Mouse (Mus musculus): Measurements from ENCODE around the gene Mpg. TPM values are rescaled to one million over a fixed set of nuclear protein-coding genes. Genes with fewer than 3 reads are reported as not detected.
A peak's percentile ranks its signal among the peaks of the same experiment; 100 is the strongest.

Gene Mpg
- total and polyA plus RNA-seq, 3 experiments: 39.1 to 40.3 (median 39.6) TPM

DNA sequence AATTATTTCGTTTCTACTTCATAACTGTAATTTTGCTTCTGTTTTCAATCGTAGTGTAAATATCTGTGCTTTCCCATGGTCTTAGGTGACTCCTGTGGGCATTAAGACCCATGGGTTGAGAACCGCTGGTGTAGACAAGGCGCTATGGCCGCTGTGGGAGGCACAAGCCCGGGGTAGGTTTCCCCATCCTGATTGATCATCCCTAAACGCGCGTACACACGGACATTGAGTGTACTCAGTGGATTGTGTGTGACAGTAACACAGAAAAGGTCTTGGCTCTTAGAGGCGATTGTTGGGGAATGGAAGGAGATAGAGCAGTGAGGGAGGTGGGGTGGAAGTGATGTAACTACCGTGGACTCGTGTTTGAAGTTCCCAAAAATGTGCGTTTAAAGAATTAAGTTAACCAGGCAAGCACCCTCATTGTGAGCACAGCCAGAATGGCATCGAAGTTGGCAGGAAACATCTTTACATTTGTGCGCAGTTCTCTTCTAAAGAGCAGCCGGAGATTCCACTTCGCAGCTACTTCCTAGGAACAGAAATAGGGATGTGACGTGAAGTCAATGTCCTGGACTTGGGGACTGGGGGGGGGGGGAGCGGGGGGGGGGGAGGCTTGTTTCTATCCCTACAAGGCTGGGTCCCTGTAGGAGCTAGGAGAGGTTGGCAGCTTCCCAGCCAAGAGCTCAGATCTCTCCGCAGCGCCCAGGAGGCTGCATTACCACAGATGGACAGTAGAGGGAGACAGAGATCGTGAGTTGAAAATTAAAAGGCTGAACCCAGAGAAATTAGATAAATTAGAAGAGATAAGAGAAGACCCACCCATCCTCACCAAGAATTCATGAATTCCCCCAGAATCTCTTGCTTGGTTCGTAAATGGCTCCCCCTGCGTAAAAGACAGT lies 44.1 kb upstream of the Mpg start:
- H3K4me2 ChIP-seq (ENCODE audit: insufficient read depth, low read depth, poor library complexity, severe bottlenecking): no peak overlapping the region
- dilution Hi-C loops (cut with MboI; ENCODE audit: extremely low pct_ligation_motif_present, extremely low pct_unique_long_range_greater_than_20kb, low sequenced_read_pairs) (no loop called here), in situ Hi-C loops (cut with MboI; ENCODE audit: low pct_ligation_motif_present, low pct_unique_long_range_greater_than_20kb, low sequenced_read_pairs) (loop anchor here (10.0 kb wide), 2 partner anchors 53 to 123 kb away; partner anchors contain the start of gene Hbq1a)
- peak; percentile 80 for DNase-seq (ENCODE audit: extremely low read depth)
- no peaks in the 10 kb centered on the region for H3K36me3 ChIP-seq (replicated peaks in 1 of 2; ENCODE audit: control insufficient read depth in 1 of 2, insufficient read depth in 1 of 2, low read length in 1 of 2)
- no peaks in the 10 kb centered on the region for H3K79me2 ChIP-seq (replicated peaks; ENCODE audit: control insufficient read depth, extremely low read depth, insufficient read depth, poor library complexity, severe bottlenecking)
- H3K9ac ChIP-seq (ENCODE audit: insufficient read depth, low read depth): no peak overlapping the region
- peaks cover 0 to 3% of the 10 kb centered on the region in 2 experiments; a peak in 2 of 4 replicates for H3K4me1 ChIP-seq (ENCODE audit: control insufficient read depth in 1 of 2, insufficient read depth in 2 of 2)
- H3K4me3 ChIP-seq (replicated peaks in 1 of 3; ENCODE audit: low read depth in 2 of 3, low read length in 2 of 3, poor library complexity in 1 of 3): no peak overlapping the region
- peaks cover 8% of the 10 kb centered on the region for H3K9me3 ChIP-seq (replicated peaks; ENCODE audit: low read length)
- TF ChIP-seq MXI1 (IDR thresholded peaks at IDR 0.05; ENCODE audit: low read depth, low read length) (no peak), SMC3 (IDR thresholded peaks at IDR 0.05; ENCODE audit: low read depth, low read length) (peak; percentile 91), GABPA (IDR thresholded peaks at IDR 0.05; ENCODE audit: insufficient replicate concordance, low read depth, low read length) (no peak), CTCF (conservative IDR thresholded peaks at IDR 0.05 in 1 of 2, IDR thresholded peaks at IDR 0.05 in 1 of 2; ENCODE audit: low read depth in 2 of 2, low read length in 2 of 2) (peak; percentile 95 to 98), ZC3H11A (IDR thresholded peaks at IDR 0.05; ENCODE audit: low read depth, low read length) (peak; percentile 77)
- no peaks in the 10 kb centered on the region for H3K27me3 ChIP-seq (replicated peaks)
- H3K27ac ChIP-seq (ENCODE audit: insufficient read depth, low read depth): no peak overlapping the region

DNA sequence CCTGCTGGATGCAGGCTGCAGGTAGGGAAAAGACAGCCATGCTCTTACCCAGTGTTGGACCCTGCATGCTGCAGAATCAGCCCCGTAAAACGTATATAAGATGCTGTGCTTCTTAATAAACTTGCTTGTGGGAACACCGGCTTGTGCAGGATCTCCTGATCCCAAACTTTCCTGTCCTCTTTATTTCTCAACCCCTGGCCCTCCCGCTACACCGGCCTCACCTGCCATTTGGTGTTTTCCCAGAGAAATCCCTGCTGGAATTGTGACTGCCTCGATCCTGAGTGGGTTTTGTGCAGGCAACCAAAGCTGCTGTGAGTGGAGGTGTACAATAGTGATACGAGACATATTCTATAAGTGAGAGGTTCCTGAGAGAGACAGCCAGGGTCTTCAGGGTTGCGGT lies 41.8 kb upstream of the Mpg start:
- Histone ChIP-seq H3K9ac (ENCODE audit: insufficient read depth, low read depth) (no peak overlapping the region), H3K36me3 (replicated peaks in 1 of 2; ENCODE audit: control insufficient read depth in 1 of 2, insufficient read depth in 1 of 2, low read length in 1 of 2) (peaks cover 0 to 9% of the 10 kb centered on the region in 2 experiments), H3K79me2 (replicated peaks; ENCODE audit: control insufficient read depth, extremely low read depth, insufficient read depth, poor library complexity, severe bottlenecking) (no peaks in the 10 kb centered on the region), H3K4me1 (ENCODE audit: control insufficient read depth in 1 of 2, insufficient read depth in 2 of 2) (peaks cover 0 to 5% of the 10 kb centered on the region in 2 experiments; a peak in 2 of 4 replicates), H3K4me3 (replicated peaks in 1 of 3; ENCODE audit: low read depth in 2 of 3, low read length in 2 of 3, poor library complexity in 1 of 3) (no peak overlapping the region), H3K4me2 (ENCODE audit: insufficient read depth, low read depth, poor library complexity, severe bottlenecking) (no peak overlapping the region), H3K9me3 (replicated peaks; ENCODE audit: low read length) (peaks cover 4% of the 10 kb centered on the region), H3K27ac (ENCODE audit: insufficient read depth, low read depth) (no peak overlapping the region), H3K27me3 (replicated peaks) (no peaks in the 10 kb centered on the region)
- TF ChIP-seq MEF2A (IDR thresholded peaks at IDR 0.05; ENCODE audit: borderline replicate concordance, low read depth, low read length) (no peak), BHLHE40 (IDR thresholded peaks at IDR 0.05; ENCODE audit: low read depth, low read length) (no peak), HCFC1 (IDR thresholded peaks at IDR 0.05; ENCODE audit: low read depth, low read length) (no peak), TBP (conservative IDR thresholded peaks at IDR 0.05; ENCODE audit: low read depth, low read length) (no peak), USF1 (IDR thresholded peaks at IDR 0.05; ENCODE audit: low read depth, low read length) (no peak), ZMIZ1 (IDR thresholded peaks at IDR 0.05; ENCODE audit: low read depth, low read length) (no peak), IRF4 (IDR thresholded peaks at IDR 0.05; ENCODE audit: low read depth, low read length) (no peak), ELF1 (IDR thresholded peaks at IDR 0.05; ENCODE audit: low read depth, low read length) (no peak), ZNF384 (IDR thresholded peaks at IDR 0.05; ENCODE audit: low read depth, low read length) (no peak), NRF1 (IDR thresholded peaks at IDR 0.05; ENCODE audit: low read depth, low read length) (no peak), MYC (IDR thresholded peaks at IDR 0.05; ENCODE audit: low read depth, low read length) (no peak), MAZ (IDR thresholded peaks at IDR 0.05; ENCODE audit: low read depth, low read length) (no peak), MXI1 (IDR thresholded peaks at IDR 0.05; ENCODE audit: low read depth, low read length) (no peak), MAX (IDR thresholded peaks at IDR 0.05; ENCODE audit: low read length) (no peak), CHD2 (IDR thresholded peaks at IDR 0.05; ENCODE audit: low read length) (no peak), E2F4 (IDR thresholded peaks at IDR 0.05; ENCODE audit: insufficient replicate concordance, low read depth, low read length) (no peak), EP300 (IDR thresholded peaks at IDR 0.05; ENCODE audit: low read length) (no peak), POLR2A (IDR thresholded peaks at IDR 0.05; ENCODE audit: low read depth, low read length) (no peak), POLR2AphosphoS2 (IDR thresholded peaks at IDR 0.05; ENCODE audit: low read depth, low read length) (no peak), ZKSCAN1 (IDR thresholded peaks at IDR 0.05; ENCODE audit: borderline replicate concordance, low read depth, low read length) (no peak)
- dilution Hi-C loops (cut with MboI; ENCODE audit: extremely low pct_ligation_motif_present, extremely low pct_unique_long_range_greater_than_20kb, low sequenced_read_pairs): no loop called here
- in situ Hi-C loops (cut with MboI; ENCODE audit: low pct_ligation_motif_present, low pct_unique_long_range_greater_than_20kb, low sequenced_read_pairs): loop anchor here (10.0 kb wide), 2 partner anchors 50 to 120 kb away; partner anchors contain the start of gene Hbq1a
- no peak for DNase-seq (ENCODE audit: extremely low read depth)

Measured in CH12.LX (cell line).